ENCODE assay signal across 25 mouse cellular contexts in genomic region chr19:57174541-57174940, GRCm38 (mm10).
DNase-seq lines count a peak whose midpoint lies in the region; ATAC-seq and TF ChIP-seq lines count a peak whose summit lies in the region.
"Had no signal": no experiment of that assay in that cellular context is flagged by ENCODE, and none has a peak within 500 bp of the region (broad histone marks: within the 10 kb centered on the region; RNA-seq: fewer than 3 reads in every experiment).

No protein-coding gene starts in this region.

- TF ChIP-seq CTCF in liver, postnatal 0 days (IDR thresholded peaks at IDR 0.05; ENCODE audit: low read depth): no peak

- H3K4me1 ChIP-seq in kidney, embryonic 16.5 days (ENCODE audit: insufficient read depth, low read length): peaks cover 6% of the 10 kb centered on the region
- peaks cover 19% of the 10 kb centered on the region for H3K4me1 ChIP-seq in liver, postnatal 0 days (ENCODE audit: insufficient read depth)
- no peaks in the 10 kb centered on the region for H3K4me1 ChIP-seq in liver, embryonic 11.5 days (replicated peaks; ENCODE audit: control insufficient read depth, insufficient read depth, low read length)
- H3K4me1 ChIP-seq: forebrain, embryonic 13.5 days; megakaryocyte, embryonic 14.5 days; midbrain, embryonic 12.5 days; neural tube, embryonic 13.5 days had no signal

- ATAC-seq in kidney, embryonic 16.5 days (ENCODE audit: low FRiP score, low TSS enrichment): no peak
- ATAC-seq in liver, postnatal 0 days: peak; percentile 64
- no peak for ATAC-seq in liver, embryonic 11.5 days (replicated peaks; ENCODE audit: low FRiP score)
- ATAC-seq in common myeloid progenitor, adult 5-6 weeks (replicated peaks; ENCODE audit: low read depth, poor library complexity, severe bottlenecking): 0 out of 2 replicates have a peak, but pooled peaks have one; percentile 5
- ATAC-seq: activated CD4-positive, CD25-positive, alpha-beta regulatory T cell, adult 4 months; forebrain, embryonic 13.5 days; hindbrain, embryonic 16.5 days had no signal

- peak overlapping the region; percentile 63 for H3K27ac ChIP-seq in kidney, embryonic 16.5 days (ENCODE audit: low read length)
- H3K27ac ChIP-seq in liver, postnatal 0 days (ENCODE audit: low read depth): peak overlapping the region; percentile 58
- H3K27ac ChIP-seq in liver, embryonic 11.5 days (ENCODE audit: low read depth, low read length): no peak overlapping the region
- H3K27ac ChIP-seq: forebrain, embryonic 13.5 days; heart, embryonic 15.5 days; layer of hippocampus, adult 2 months; left cerebral cortex, adult 2 months; limb, embryonic 13.5 days; midbrain, embryonic 12.5 days; neural tube, embryonic 13.5 days had no signal

- 70% methylated on average over 5 of the region's 5 CpGs for WGBS in kidney, embryonic 16.5 days
- 64% methylated on average over 5 of the region's 5 CpGs for WGBS in liver, postnatal 0 days (ENCODE audit: insufficient replicate concordance)
- 63% methylated on average over 5 of the region's 5 CpGs for WGBS in liver, embryonic 11.5 days

- TF ChIP-seq EP300 in liver, postnatal 0 days (IDR thresholded peaks at IDR 0.05; ENCODE audit: low read depth): no peak

- H3K27me3 ChIP-seq in kidney, embryonic 16.5 days (ENCODE audit: insufficient read depth, low read length): no peaks in the 10 kb centered on the region
- no peaks in the 10 kb centered on the region for H3K27me3 ChIP-seq in liver, postnatal 0 days (ENCODE audit: insufficient read depth, low read length)
- H3K27me3 ChIP-seq in liver, embryonic 11.5 days (replicated peaks; ENCODE audit: control insufficient read depth, insufficient read depth, low read length): no peaks in the 10 kb centered on the region
- H3K27me3 ChIP-seq: CH12.LX; forebrain, embryonic 13.5 days; heart, embryonic 15.5 days; neural tube, embryonic 13.5 days had no signal

- no peak overlapping the region for H3K9ac ChIP-seq in kidney, embryonic 16.5 days (replicated peaks; ENCODE audit: low read length)
- H3K9ac ChIP-seq in liver, postnatal 0 days (replicated peaks): no peak overlapping the region
- no peak overlapping the region for H3K9ac ChIP-seq in liver, embryonic 11.5 days (ENCODE audit: low read depth, low read length)
- H3K9ac ChIP-seq: forebrain, embryonic 13.5 days; heart, embryonic 15.5 days; limb, embryonic 13.5 days; midbrain, embryonic 12.5 days; neural tube, embryonic 13.5 days had no signal

- H3K9me3 ChIP-seq in kidney, embryonic 16.5 days (ENCODE audit: low read length): no peaks in the 10 kb centered on the region
- H3K9me3 ChIP-seq in liver, postnatal 0 days (ENCODE audit: low read length): no peaks in the 10 kb centered on the region
- no peaks in the 10 kb centered on the region for H3K9me3 ChIP-seq in liver, embryonic 11.5 days (ENCODE audit: control insufficient read depth, low read length)
- H3K9me3 ChIP-seq: forebrain, embryonic 13.5 days; heart, embryonic 15.5 days; limb, embryonic 13.5 days; megakaryocyte, embryonic 14.5 days; midbrain, embryonic 12.5 days; neural tube, embryonic 13.5 days had no signal

- no peaks in the 10 kb centered on the region for H3K36me3 ChIP-seq in kidney, embryonic 16.5 days (ENCODE audit: insufficient read depth, low read length)
- H3K36me3 ChIP-seq in liver, postnatal 0 days (replicated peaks; ENCODE audit: insufficient read depth, low read length): 0 out of 2 replicates have a peak, but pooled peaks cover 2% of the 10 kb centered on the region
- H3K36me3 ChIP-seq in liver, embryonic 11.5 days (ENCODE audit: control insufficient read depth, insufficient read depth, low read length): no peaks in the 10 kb centered on the region
- H3K36me3 ChIP-seq: limb, embryonic 13.5 days; midbrain, embryonic 12.5 days; neural tube, embryonic 13.5 days had no signal

- DNase-seq in adrenal gland, adult 2 months: peak; percentile 46
- DNase-seq in adrenal gland, postnatal 4 days (ENCODE audit: low spot score in 2 of 2): no peak
- no peak for DNase-seq in kidney, postnatal 10 days
- no peak for DNase-seq in liver, postnatal 0 days
- DNase-seq in liver, embryonic 11.5 days (ENCODE audit: low spot score): no peak
- DNase-seq in spleen, postnatal 14 days (ENCODE audit: low spot score in 2 of 2): no peak
- DNase-seq: adrenal gland, adult 8-10 months; cerebellum, adult 8-10 months; cerebellum, postnatal 25 days; gastrocnemius, postnatal 10 days; kidney, adult 8-10 months; right cerebral cortex, postnatal 4 days had no signal

- no peak overlapping the region for H3K4me3 ChIP-seq in kidney, embryonic 16.5 days (ENCODE audit: low read length)
- H3K4me3 ChIP-seq in liver, postnatal 0 days (ENCODE audit: low read depth, low read length): no peak overlapping the region
- H3K4me3 ChIP-seq in liver, embryonic 11.5 days (ENCODE audit: low read depth, low read length): no peak overlapping the region
- H3K4me3 ChIP-seq: forebrain, embryonic 13.5 days; heart, embryonic 15.5 days; layer of hippocampus, adult 2 months; left cerebral cortex, adult 2 months; limb, embryonic 13.5 days; megakaryocyte, embryonic 14.5 days; midbrain, embryonic 12.5 days; neural tube, embryonic 13.5 days had no signal

- H3K4me2 ChIP-seq in kidney, embryonic 16.5 days (replicated peaks; ENCODE audit: low read depth, low read length): no peak overlapping the region
- no peak overlapping the region for H3K4me2 ChIP-seq in liver, postnatal 0 days (ENCODE audit: low read depth, low read length)
- no peak overlapping the region for H3K4me2 ChIP-seq in liver, embryonic 11.5 days
- H3K4me2 ChIP-seq: forebrain, embryonic 13.5 days; heart, embryonic 15.5 days; limb, embryonic 13.5 days; midbrain, embryonic 12.5 days; neural tube, embryonic 13.5 days had no signal

Comparison
In these comparisons a context has a peak if more than half of its experiments do, and no peak if none do; other contexts are left out.
1. ATAC-seq: peak in liver, postnatal 0 days (single experiment) and common myeloid progenitor, adult 5-6 weeks (single experiment); none in kidney, embryonic 16.5 days (single experiment) and liver, embryonic 11.5 days (single experiment).